Mouse (Mus musculus) embryonic facial prominence, embryonic 15.5 days (tissue): ENCODE data around the gene Plp1. TPM values are rescaled to one million over a fixed set of nuclear protein-coding genes. Genes with fewer than 3 reads are reported as not detected.

Experiments
- ATAC-seq: fragments of 200-750 bp; cut with Nextera tagmentation; 2 replicates; pipeline ENCODE4 v1.8.0; 2017; ENCODE audit warnings: low read depth, moderate TSS enrichment; ENCODE audit not compliant: insufficient number of reproducible peaks, low FRiP score, low TSS enrichment
- H3K27ac ChIP-seq: fragments of 300-500 bp; sonication (generic); replicated peaks from 2 replicates; pipeline ENCODE4 v1.5.1; 2015; ENCODE audit warnings: mild to moderate bottlenecking, inconsistent platforms
- H3K27me3 ChIP-seq: fragments of 300-500 bp; sonication (generic); 2 replicates; pipeline ENCODE4 v1.6.1; 2015; ENCODE audit warnings: inconsistent platforms
- H3K36me3 ChIP-seq: fragments of 300-500 bp; sonication (generic); 2 replicates; pipeline ENCODE4 v1.6.1; 2015; ENCODE audit warnings: mild to moderate bottlenecking, inconsistent platforms
- H3K4me1 ChIP-seq: fragments of 300-500 bp; sonication (generic); 2 replicates; pipeline ENCODE4 v1.6.1; 2015; ENCODE audit warnings: inconsistent platforms
- H3K4me2 ChIP-seq: fragments of 300-500 bp; sonication (generic); replicated peaks from 2 replicates; pipeline ENCODE4 v1.6.1; 2015; ENCODE audit warnings: mild to moderate bottlenecking, inconsistent platforms
- H3K4me3 ChIP-seq: fragments of 300-500 bp; sonication (generic); replicated peaks from 2 replicates; pipeline ENCODE4 v1.5.1; 2015; ENCODE audit warnings: mild to moderate bottlenecking, inconsistent platforms
- H3K9ac ChIP-seq: fragments of 300-500 bp; sonication (generic); 2 replicates; pipeline ENCODE4 v1.6.1; 2015; ENCODE audit warnings: inconsistent platforms
- H3K9me3 ChIP-seq: fragments of 300-500 bp; sonication (generic); replicated peaks from 2 replicates; pipeline ENCODE4 v1.6.1; 2016; ENCODE audit warnings: inconsistent platforms
- WGBS: fragments of 180-500 bp; shearing (Covaris S2); methylation state at CpG from one replicate; pipeline ENCODE4 v1.1.7; 2015; 5-methylcytosine and 5-hydroxymethylcytosine counted together
- polyA plus RNA-seq: library from polyadenylated mRNA; unstranded; fragments of >200 nt; fragmentation: Nextera tagmentation; extraction: Ambion mirVana; gene quantifications from 2 replicates; pipeline ENCODE4 v1.2.1, GENCODE M21; 2015

The Plp1 gene
- polyA plus RNA-seq, 1 experiment from 2014 or later, result 11.9 TPM

- H3K36me3 ChIP-seq, result no peaks in the 10 kb centered on the region
- H3K27ac ChIP-seq, result no peak within 1 kb of the TSS
- H3K27me3 ChIP-seq, result peaks cover 10% of the 10 kb centered on the region; the same call in 1 of the 2 replicates
- H3K4me2 ChIP-seq, result peak within 1 kb of the TSS; percentile 65
- ATAC-seq, result peak; percentile 39; the same call in 1 of the 2 replicates
- no peaks in the 10 kb centered on the region for H3K4me1 ChIP-seq
- no peaks in the 10 kb centered on the region for H3K9me3 ChIP-seq
- peak within 1 kb of the TSS; percentile 47 for H3K4me3 ChIP-seq
- WGBS, result 10% methylated on average over 31 of the region's 36 CpGs
- H3K9ac ChIP-seq, result no peak within 1 kb of the TSS
Observed at GRCm38 (mm10) chrX:136868061-136869040, 45.9 kb downstream of the Plp1 start, which contains the start of gene Rab9b. Gene Rab9b (minus strand): TSS chrX:136868755.

Other genes with a start within 250 kb of the Plp1 start
- gene Tceal3, start 231.8 kb upstream of the Plp1 start, polyA plus RNA-seq, result 37.2 and 47.8 TPM in 2 replicates
- 13.8 and 14.9 TPM in 2 replicates for gene Tceal1, start 114.7 kb upstream of the Plp1 start, polyA plus RNA-seq
- 552 and 560 TPM in 2 replicates for gene Morf4l2, start 79.0 kb upstream of the Plp1 start, polyA plus RNA-seq
- gene Glra4, start 42.5 kb upstream of the Plp1 start, polyA plus RNA-seq, result 0.08 and 0.11 TPM in 2 replicates
- gene Rab9b, start 46.1 kb downstream of the Plp1 start, polyA plus RNA-seq, result 0.47 and 0.69 TPM in 2 replicates
- not detected in 2 replicates for gene H2bfm, start 104.7 kb downstream of the Plp1 start, polyA plus RNA-seq
- gene Tmsb15b2, start 152.8 kb downstream of the Plp1 start, polyA plus RNA-seq, result 45.0 and 55.7 TPM in 2 replicates
- 3.7 and 3.9 TPM in 2 replicates for gene Tmsb15l, start 154.2 kb downstream of the Plp1 start, polyA plus RNA-seq
- 28.7 and 33.6 TPM in 2 replicates for gene Tmsb15b1, start 154.2 kb downstream of the Plp1 start, polyA plus RNA-seq
- 15.0 and 18.9 TPM in 2 replicates for gene Zcchc18, start 170.5 kb downstream of the Plp1 start, polyA plus RNA-seq
- 9.4 and 10.1 TPM in 2 replicates for gene Slc25a53, start 215.6 kb downstream of the Plp1 start, polyA plus RNA-seq
- gene Fam199x, start 226.9 kb downstream of the Plp1 start, polyA plus RNA-seq, result 5.6 and 5.7 TPM in 2 replicates